Mouse (Mus musculus) forebrain, embryonic 14.5 days (tissue): ENCODE results near the gene Por. TPM values are rescaled to one million over a fixed set of nuclear protein-coding genes. Genes with fewer than 3 reads are reported as not detected.

Experiments used
- microRNA-seq: library from miRNA; unstranded; fragments of <30 nt; microRNA quantifications from one replicate; pipeline ENCODE4, GENCODE M21; 2016
- polyA plus RNA-seq: library from polyadenylated mRNA; unstranded; fragments of >200 nt; fragmentation: Nextera tagmentation; extraction: Ambion mirVana; gene quantifications from 2 replicates; pipeline ENCODE4 v1.2.1, GENCODE M21; 2014

The Por gene
- polyA plus RNA-seq, 1 experiment from 2014 or later, result 82.1 TPM

Small RNA genes lying within 50 kb of the gene (microRNA-seq; reads per million reads assigned to microRNA genes)
- gene Mir7034, result not detected

Other genes starting within 250 kb of the Por start
- gene Hip1, start 124.9 kb upstream of the Por start, polyA plus RNA-seq, result 24.6 and 30.0 TPM in 2 replicates
- not detected in 2 replicates for gene Ccl26, start 106.5 kb upstream of the Por start, polyA plus RNA-seq
- gene Ccl24, start 97.0 kb upstream of the Por start, polyA plus RNA-seq, result 1.0 and 1.9 TPM in 2 replicates
- gene Rhbdd2, start 37.4 kb upstream of the Por start, polyA plus RNA-seq, result 67.2 and 68.6 TPM in 2 replicates
- gene Tmem120a, start 74.4 kb downstream of the Por start, polyA plus RNA-seq, result 80.1 and 83.8 TPM in 2 replicates
- gene Styxl1, start 108.4 kb downstream of the Por start, polyA plus RNA-seq, result 0.52 TPM in 1 of 2 replicates, not detected in the other
- 590 and 591 TPM in 2 replicates for gene Mdh2, start 108.4 kb downstream of the Por start, polyA plus RNA-seq
- gene Srrm3, start 136.9 kb downstream of the Por start, polyA plus RNA-seq, result 23.6 and 31.1 TPM in 2 replicates
- gene Hspb1, start 217.9 kb downstream of the Por start, polyA plus RNA-seq, result 6.6 and 8.1 TPM in 2 replicates